Mouse (Mus musculus) brain, embryonic 14.5 days (tissue): ENCODE data around the gene Tmem80.
A peak's percentile ranks its signal among the peaks of the same experiment; 100 is the strongest.

Source experiments
- CTCF ChIP-seq: fragments of 200-500 bp; IDR thresholded peaks from 2 replicates; pipeline ENCODE4 v1.5.1; 2012; ENCODE audit warnings: inconsistent platforms, mild to moderate bottlenecking, moderate library complexity, borderline replicate concordance; ENCODE audit not compliant: insufficient read depth, insufficient read length; ENCODE audit errors: extremely low read depth
- POLR2A ChIP-seq: fragments of 200-500 bp; IDR thresholded peaks from 2 replicates; pipeline ENCODE4 v1.6.1; 2012; ENCODE audit warnings: mild to moderate bottlenecking, inconsistent platforms, borderline replicate concordance; ENCODE audit not compliant: poor library complexity, insufficient read depth, insufficient read length, severe bottlenecking; ENCODE audit errors: extremely low read depth

DNA sequence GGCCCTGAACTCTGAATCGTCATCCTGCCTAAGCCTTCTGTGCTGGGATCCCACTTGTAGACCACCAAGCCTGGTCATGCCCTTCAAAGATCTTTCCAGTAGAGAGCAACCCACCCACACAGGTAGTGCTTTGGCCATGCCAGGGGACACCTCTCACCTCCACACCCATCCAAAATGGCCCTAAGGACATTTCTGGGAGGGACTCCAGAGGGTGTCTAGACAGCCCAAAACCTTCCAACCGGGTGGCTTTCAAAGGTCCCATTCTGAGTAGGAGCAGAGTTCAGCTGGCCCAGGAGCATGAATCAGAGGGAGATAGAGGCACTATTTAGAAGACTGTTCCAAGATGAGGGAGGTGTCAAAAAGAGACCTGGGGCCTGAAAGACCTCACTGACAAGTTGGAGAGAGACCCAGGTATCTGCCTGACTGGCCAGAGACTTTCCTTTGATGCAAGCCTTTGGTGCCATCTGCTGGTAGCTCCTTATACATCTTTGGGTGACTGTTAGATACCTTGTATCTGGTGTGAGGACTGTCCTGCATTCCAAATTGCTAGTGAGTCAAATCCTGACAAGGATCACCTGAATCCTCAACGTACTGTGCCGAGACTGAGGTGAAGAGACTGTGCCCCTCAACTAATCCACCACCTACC lies 35.7 kb downstream of the Tmem80 start:
- TF ChIP-seq CTCF (peak; percentile 82; the same call in 1 of the 2 replicates), POLR2A (no peak)
